Mouse (Mus musculus): Measurements from ENCODE around the gene Ube2j1. TPM values are rescaled to one million over a fixed set of nuclear protein-coding genes. Genes with fewer than 3 reads are reported as not detected.
A peak's percentile ranks its signal among the peaks of the same experiment; 100 is the strongest.

Gene Ube2j1
- polyA plus RNA-seq, 2 experiments, result 13.3 to 35.9 TPM

DNA sequence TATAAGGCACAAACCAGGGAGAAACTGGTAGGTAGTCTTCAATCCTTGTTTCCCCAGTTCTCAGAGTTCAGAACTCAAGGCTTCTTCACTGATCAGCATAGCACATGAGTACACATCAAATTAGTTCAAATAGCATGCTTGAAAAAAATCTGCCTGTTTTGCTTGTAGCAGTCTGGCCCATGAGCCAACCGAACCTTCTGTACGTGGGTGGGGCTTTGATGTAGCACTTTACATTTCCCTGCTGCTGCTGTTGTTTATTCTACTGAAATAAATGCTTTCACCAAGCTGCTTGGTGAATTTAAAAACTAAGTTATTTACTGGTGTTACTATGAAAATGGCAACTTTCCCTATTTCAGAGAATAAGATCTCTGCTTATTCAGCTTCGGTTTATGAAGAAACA lies 20.8 kb downstream of the Ube2j1 start:
- no peak for DNase-seq (ENCODE audit: low read depth in 3 of 3, low spot score in 3 of 3)
- no peaks in the 10 kb centered on the region for H3K27me3 ChIP-seq (ENCODE audit: control insufficient read depth, insufficient read depth, low read length)
- no peak for ATAC-seq (ENCODE audit: insufficient read depth)
- H3K9ac ChIP-seq (replicated peaks), result no peak overlapping the region
- H3K4me2 ChIP-seq (ENCODE audit: low read depth), result no peak overlapping the region
- H3K36me3 ChIP-seq (replicated peaks; ENCODE audit: control insufficient read depth, insufficient read depth, low read depth), result peaks cover 15% of the 10 kb centered on the region
- 78% methylated on average over 3 of the region's 3 CpGs for WGBS (ENCODE audit: insufficient replicate concordance)
- no peaks in the 10 kb centered on the region for H3K9me3 ChIP-seq (ENCODE audit: control insufficient read depth, low read length)
- TF ChIP-seq EP300 (IDR thresholded peaks at IDR 0.05; ENCODE audit: low read depth) (no peak), CTCF (IDR thresholded peaks at IDR 0.05; ENCODE audit: low read depth) (no peak)
- H3K4me1 ChIP-seq (replicated peaks; ENCODE audit: control insufficient read depth in 2 of 2, insufficient read depth in 2 of 2, low read length in 1 of 2), result no peaks in the 10 kb centered on the region
- no peak overlapping the region for H3K4me3 ChIP-seq (ENCODE audit: insufficient read depth in 1 of 2, low read depth in 2 of 2, low read length in 2 of 2)
- no peak overlapping the region for H3K27ac ChIP-seq

- peaks cover 14% of the 10 kb centered on the region for H3K36me3 ChIP-seq (replicated peaks; ENCODE audit: control insufficient read depth, insufficient read depth, low read depth)
- H3K4me3 ChIP-seq (ENCODE audit: insufficient read depth in 1 of 2, low read depth in 2 of 2, low read length in 2 of 2), result no peak overlapping the region
- no peak overlapping the region for H3K9ac ChIP-seq (replicated peaks)
- H3K4me2 ChIP-seq (ENCODE audit: low read depth), result no peak overlapping the region
- no peak overlapping the region for H3K27ac ChIP-seq
- no peak for TF ChIP-seq EP300 (IDR thresholded peaks at IDR 0.05; ENCODE audit: low read depth)
- no peak for TF ChIP-seq CTCF (IDR thresholded peaks at IDR 0.05; ENCODE audit: low read depth)
- H3K27me3 ChIP-seq (ENCODE audit: control insufficient read depth, insufficient read depth, low read length), result no peaks in the 10 kb centered on the region
- H3K4me1 ChIP-seq (replicated peaks; ENCODE audit: control insufficient read depth in 2 of 2, insufficient read depth in 2 of 2, low read length in 1 of 2), result no peaks in the 10 kb centered on the region
- no peaks in the 10 kb centered on the region for H3K9me3 ChIP-seq (ENCODE audit: control insufficient read depth, low read length)
- DNase-seq (ENCODE audit: low read depth in 3 of 3, low spot score in 3 of 3), result peak in 2 of 3 experiments; percentile 4 to 28
- 79% methylated on average over 5 of the region's 5 CpGs for WGBS (ENCODE audit: insufficient replicate concordance)
- ATAC-seq (ENCODE audit: insufficient read depth), result no peak
These were observed 21.4 kb downstream of the Ube2j1 start for GRCm38 (mm10) chr4:33052650-33053049.

- H3K27me3 ChIP-seq (ENCODE audit: control insufficient read depth, insufficient read depth, low read length), result no peaks in the 10 kb centered on the region
- peaks cover 6% of the 10 kb centered on the region for H3K36me3 ChIP-seq (replicated peaks; ENCODE audit: control insufficient read depth, insufficient read depth, low read depth)
- ATAC-seq (ENCODE audit: insufficient read depth) (no peak), DNase-seq (ENCODE audit: low read depth in 3 of 3, low spot score in 3 of 3) (no peak)
- TF ChIP-seq EP300 (IDR thresholded peaks at IDR 0.05; ENCODE audit: low read depth), result no peak
- no peak for TF ChIP-seq CTCF (IDR thresholded peaks at IDR 0.05; ENCODE audit: low read depth)
- H3K27ac ChIP-seq, result no peak overlapping the region
- no peaks in the 10 kb centered on the region for H3K9me3 ChIP-seq (ENCODE audit: control insufficient read depth, low read length)
- no peak overlapping the region for H3K4me2 ChIP-seq (ENCODE audit: low read depth)
- H3K9ac ChIP-seq (replicated peaks), result no peak overlapping the region
- H3K4me1 ChIP-seq (replicated peaks; ENCODE audit: control insufficient read depth in 2 of 2, insufficient read depth in 2 of 2, low read length in 1 of 2), result no peaks in the 10 kb centered on the region
- H3K4me3 ChIP-seq (ENCODE audit: insufficient read depth in 1 of 2, low read depth in 2 of 2, low read length in 2 of 2), result no peak overlapping the region
These were observed 23.2 kb downstream of the Ube2j1 start for GRCm38 (mm10) chr4:33054426-33054825.

DNA sequence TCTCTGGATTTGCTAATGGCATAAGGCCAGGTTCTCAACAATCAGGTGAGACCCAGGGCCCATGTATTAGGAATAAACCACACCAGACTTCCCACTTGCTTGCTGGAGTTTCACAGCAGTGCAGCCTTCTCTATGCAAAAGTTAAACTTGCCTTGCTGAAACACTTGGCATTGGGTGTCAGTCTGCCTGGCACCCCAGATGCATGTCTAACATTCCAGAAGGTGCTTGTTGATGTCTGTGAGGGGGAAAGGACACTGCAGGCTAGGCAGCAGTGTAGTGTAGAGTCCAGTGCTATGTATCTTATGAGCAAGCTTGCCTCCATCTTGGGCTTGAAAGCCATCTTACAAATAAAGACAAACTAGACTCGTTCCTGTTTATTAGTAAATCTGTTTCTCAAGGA lies 25.1 kb downstream of the Ube2j1 start:
- no peak overlapping the region for H3K4me2 ChIP-seq (ENCODE audit: low read depth)
- no peak overlapping the region for H3K9ac ChIP-seq (replicated peaks)
- no peaks in the 10 kb centered on the region for H3K27me3 ChIP-seq (ENCODE audit: control insufficient read depth, insufficient read depth, low read length)
- TF ChIP-seq EP300 (IDR thresholded peaks at IDR 0.05; ENCODE audit: low read depth), result no peak
- TF ChIP-seq CTCF (IDR thresholded peaks at IDR 0.05; ENCODE audit: low read depth), result no peak
- no peaks in the 10 kb centered on the region for H3K9me3 ChIP-seq (ENCODE audit: control insufficient read depth, low read length)
- H3K36me3 ChIP-seq (replicated peaks; ENCODE audit: control insufficient read depth, insufficient read depth, low read depth), result peaks cover 2% of the 10 kb centered on the region; the same call in 1 of the 2 replicates
- no peaks in the 10 kb centered on the region for H3K4me1 ChIP-seq (replicated peaks; ENCODE audit: control insufficient read depth in 2 of 2, insufficient read depth in 2 of 2, low read length in 1 of 2)
- no peak overlapping the region for H3K4me3 ChIP-seq (ENCODE audit: insufficient read depth in 1 of 2, low read depth in 2 of 2, low read length in 2 of 2)
- no peak overlapping the region for H3K27ac ChIP-seq
- 52% methylated on average over 1 of the region's 1 CpGs for WGBS (ENCODE audit: insufficient replicate concordance)
- DNase-seq (ENCODE audit: low read depth in 3 of 3, low spot score in 3 of 3), result no peak
- no peak for ATAC-seq (ENCODE audit: insufficient read depth)

GRCm38 (mm10) chr4:33057890-33058687 lies 26.9 kb downstream of the Ube2j1 start:
- no peak overlapping the region for H3K4me3 ChIP-seq (ENCODE audit: insufficient read depth in 1 of 2, low read depth in 2 of 2, low read length in 2 of 2)
- H3K27ac ChIP-seq, result no peak overlapping the region
- H3K9me3 ChIP-seq (ENCODE audit: control insufficient read depth, low read length), result no peaks in the 10 kb centered on the region
- ATAC-seq (ENCODE audit: insufficient read depth) (no peak), DNase-seq (ENCODE audit: low read depth in 3 of 3, low spot score in 3 of 3) (no peak)
- H3K36me3 ChIP-seq (replicated peaks; ENCODE audit: control insufficient read depth, insufficient read depth, low read depth), result no peaks in the 10 kb centered on the region
- H3K4me1 ChIP-seq (replicated peaks; ENCODE audit: control insufficient read depth in 2 of 2, insufficient read depth in 2 of 2, low read length in 1 of 2), result no peaks in the 10 kb centered on the region
- TF ChIP-seq EP300 (IDR thresholded peaks at IDR 0.05; ENCODE audit: low read depth), result no peak
- no peak for TF ChIP-seq CTCF (IDR thresholded peaks at IDR 0.05; ENCODE audit: low read depth)
- 67% methylated on average over 11 of the region's 11 CpGs for WGBS (ENCODE audit: insufficient replicate concordance)
- no peak overlapping the region for H3K4me2 ChIP-seq (ENCODE audit: low read depth)
- no peaks in the 10 kb centered on the region for H3K27me3 ChIP-seq (ENCODE audit: control insufficient read depth, insufficient read depth, low read length)
- no peak overlapping the region for H3K9ac ChIP-seq (replicated peaks)
